Mouse (Mus musculus) embryo, embryonic 10.5 days (tissue): Measurements from ENCODE around the gene Brpf1.

Source experiments
- DNase-seq: peaks from one replicate; pipeline ENCODE4 v3.0.0-alpha.2; 2015; ENCODE audit warnings: low spot score

Gene Brpf1

DNA sequence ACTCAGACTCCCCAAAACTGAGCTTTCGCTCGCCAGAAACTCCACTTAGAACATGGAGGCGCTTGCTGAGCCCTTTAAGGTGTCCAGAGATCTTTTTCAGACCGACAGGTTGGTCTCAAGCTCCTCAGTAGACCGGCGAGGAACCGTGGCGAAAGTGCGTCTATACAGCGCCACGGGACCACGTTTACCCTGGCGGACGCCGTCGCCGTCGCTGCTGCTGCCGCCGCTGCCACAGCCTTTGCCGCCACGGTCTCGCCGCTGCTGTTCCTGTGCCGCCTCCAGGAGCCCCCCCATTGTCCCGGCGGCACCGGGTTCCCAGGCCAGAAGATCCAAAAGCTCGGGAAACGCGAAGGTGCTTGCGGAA, at the start of gene Brpf1:
Gene Brpf1 (plus strand): TSS at position 152 of the 364 bp plus-strand sequence.
- no peak for DNase-seq

GRCm38 (mm10) chr6:113261174-113261858, 45.6 kb upstream of the Brpf1 start:
- DNase-seq = no peak

- DNase-seq = no peak
Observed at GRCm38 (mm10) chr6:113263531-113263930, 43.4 kb upstream of the Brpf1 start.

DNA sequence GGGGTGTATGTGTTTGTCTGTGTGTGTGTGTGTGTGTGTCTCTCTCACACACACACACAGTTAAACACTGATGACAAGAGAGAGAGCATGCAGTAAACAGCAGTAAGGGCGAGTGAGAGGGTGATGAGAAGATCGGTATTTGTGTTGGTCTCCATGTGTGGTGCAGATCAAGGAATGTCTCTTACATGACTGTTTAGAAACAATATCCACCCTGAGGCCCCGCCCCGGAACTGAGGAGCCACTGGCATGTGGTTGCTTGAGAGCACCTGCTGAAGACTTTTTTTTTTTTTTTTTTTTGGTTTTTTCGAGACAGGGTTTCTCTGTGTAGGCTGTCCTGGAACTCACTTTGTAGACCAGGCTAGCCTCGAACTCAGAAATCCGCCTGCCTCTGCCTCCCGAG, 42.5 kb upstream of the Brpf1 start:
- no peak for DNase-seq

- DNase-seq = no peak
Observed at GRCm38 (mm10) chr6:113266996-113267655, 39.8 kb upstream of the Brpf1 start.

GRCm38 (mm10) chr6:113267988-113268387, 38.9 kb upstream of the Brpf1 start:
- no peak for DNase-seq

- no peak for DNase-seq
Observed at GRCm38 (mm10) chr6:113272365-113272764, 34.6 kb upstream of the Brpf1 start.

DNA sequence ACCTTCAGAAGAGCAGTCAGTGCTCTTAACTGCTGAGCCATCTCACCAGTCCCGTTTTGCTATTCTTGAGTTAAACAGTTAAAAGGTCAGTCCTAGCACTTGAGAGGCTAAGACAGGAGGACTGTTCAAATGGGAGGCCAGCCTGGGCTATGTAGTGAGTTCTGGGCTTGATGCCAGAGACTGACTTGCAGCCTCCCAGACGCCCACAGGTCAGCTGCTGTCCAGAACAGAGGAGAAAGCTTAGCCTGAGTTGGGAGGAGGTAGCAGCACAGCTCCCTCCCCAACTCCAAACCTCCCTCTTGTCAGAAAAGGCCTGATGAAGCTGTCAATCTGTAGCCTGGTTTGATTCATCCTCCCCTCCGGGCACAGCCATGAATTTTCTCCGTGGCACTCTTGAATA, 30.1 kb upstream of the Brpf1 start:
- DNase-seq = no peak

DNA sequence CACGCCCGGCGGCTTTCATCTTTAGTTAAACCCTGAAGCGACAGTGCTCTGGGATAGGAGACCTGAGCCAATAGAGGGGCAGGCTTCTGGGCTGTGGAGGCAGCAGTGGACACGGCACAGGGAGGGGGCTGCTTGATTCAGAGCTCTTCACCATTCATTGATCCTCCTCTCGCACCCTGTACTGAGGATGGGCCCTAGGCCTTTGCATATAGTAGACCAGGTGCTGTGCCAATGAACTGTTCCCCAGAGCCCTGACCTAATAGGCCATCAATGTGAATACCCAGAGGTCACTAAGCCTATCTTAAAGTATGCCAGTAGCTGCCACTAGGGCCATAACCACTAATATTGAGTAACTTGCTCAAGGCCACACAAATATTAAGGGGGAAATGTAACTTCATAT, 25.3 kb upstream of the Brpf1 start:
- no peak for DNase-seq

GRCm38 (mm10) chr6:113282101-113282802, 24.7 kb upstream of the Brpf1 start, which contains the start of gene Cpne9:
Gene Cpne9, plus strand, starts transcription at chr6:113282307.
- peak; percentile 83 for DNase-seq

DNA sequence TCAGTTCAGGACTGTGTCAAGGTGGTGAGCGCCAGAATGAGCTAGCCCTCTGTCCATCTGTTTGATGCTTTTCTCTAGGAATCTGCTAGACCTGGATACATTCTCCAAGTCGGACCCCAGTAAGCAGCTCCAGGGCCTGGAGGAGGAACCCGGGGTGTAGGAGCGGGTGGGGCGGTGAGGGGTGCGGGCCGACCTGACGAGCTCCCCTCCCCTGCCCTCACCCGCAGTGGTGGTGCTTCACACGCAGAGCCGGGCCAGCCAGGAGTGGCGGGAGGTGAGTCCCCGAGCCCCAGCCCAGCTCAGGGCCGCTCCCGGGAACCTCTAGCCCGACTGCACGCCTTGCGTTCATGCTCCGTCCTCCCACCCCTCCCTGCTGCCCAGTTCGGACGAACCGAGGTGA, 24.0 kb upstream of the Brpf1 start:
- DNase-seq = no peak

- no peak for DNase-seq
Observed at GRCm38 (mm10) chr6:113283500-113283899, 23.4 kb upstream of the Brpf1 start.

DNA sequence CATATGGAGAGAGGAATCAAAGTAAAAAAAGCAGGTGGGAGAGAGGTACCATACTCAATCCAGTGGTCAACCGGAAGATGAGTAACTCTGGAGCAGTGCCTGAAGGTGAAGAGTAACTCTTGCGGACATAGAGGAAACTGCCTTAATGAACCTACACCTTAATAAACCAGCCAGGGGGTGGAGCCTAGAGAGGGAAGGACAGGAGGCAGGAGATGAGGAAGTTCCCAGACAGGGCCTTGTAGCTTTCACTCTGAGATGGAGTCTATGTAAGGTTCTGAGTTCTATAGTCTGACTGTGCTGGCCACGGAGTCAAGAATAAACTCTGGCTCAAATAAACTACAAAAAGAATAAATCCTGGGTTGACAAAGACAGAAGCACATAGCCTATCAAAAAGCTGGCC, 22.0 kb upstream of the Brpf1 start:
- no peak for DNase-seq

DNA sequence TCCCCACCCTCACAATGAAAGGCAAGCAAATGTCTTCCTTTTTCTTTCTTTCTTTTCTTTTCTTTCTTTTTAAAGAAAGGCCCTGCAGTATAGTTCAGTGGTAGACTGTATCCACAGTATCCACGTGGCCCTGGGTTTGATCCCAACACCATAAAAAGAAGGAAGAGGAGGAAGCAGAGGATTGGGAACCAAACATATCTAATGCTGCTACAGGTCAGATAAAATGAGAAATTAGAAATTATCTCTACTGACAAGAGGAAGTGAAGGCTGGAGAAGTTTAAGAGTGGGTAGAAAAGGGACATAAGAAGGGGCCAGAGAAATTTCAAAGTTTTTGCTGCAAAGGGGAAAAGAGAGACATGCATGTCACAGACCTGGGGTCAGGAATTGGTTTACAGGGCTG, 20.6 kb upstream of the Brpf1 start:
- DNase-seq = no peak

DNA sequence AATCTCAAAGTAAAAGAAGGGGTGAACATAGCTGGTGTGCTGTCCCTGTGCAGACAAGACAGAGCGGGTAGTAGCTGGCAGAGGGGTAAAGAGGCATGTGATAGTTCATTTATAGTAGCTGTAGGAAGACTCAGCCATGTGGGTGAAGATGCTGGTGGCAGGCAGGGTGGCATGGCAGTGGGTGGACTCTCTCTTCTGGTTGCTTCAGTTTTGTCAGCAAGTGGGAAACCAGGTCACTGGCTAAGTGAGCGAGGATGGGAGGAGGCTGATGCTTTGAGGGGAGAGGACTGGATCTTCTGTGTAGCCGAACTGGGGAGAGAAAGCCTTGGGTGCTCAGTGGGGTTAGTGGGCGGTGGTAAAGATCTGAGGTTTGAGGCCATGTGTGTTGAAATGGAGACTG, 19.7 kb upstream of the Brpf1 start:
- no peak for DNase-seq

- DNase-seq = no peak
Observed at GRCm38 (mm10) chr6:113289346-113289745, 17.6 kb upstream of the Brpf1 start.

DNA sequence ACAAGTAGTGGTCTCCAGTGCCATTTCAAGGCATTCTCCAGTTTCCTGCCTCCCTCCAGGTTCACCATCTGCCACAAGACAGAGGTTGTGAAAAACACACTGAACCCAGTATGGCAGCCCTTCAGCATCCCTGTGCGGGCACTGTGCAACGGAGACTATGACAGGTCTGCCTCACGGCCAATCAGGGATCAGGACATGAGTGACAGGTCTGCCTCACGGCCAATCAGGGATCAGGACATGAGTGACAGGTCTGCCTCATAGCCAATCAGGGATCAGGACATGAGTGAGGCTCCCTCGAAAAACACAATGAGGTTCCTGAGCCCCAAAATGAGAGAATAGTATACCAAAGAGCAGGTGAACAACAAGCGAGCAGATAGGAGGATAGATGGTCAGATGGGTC, 16.6 kb upstream of the Brpf1 start:
- no peak for DNase-seq

DNA sequence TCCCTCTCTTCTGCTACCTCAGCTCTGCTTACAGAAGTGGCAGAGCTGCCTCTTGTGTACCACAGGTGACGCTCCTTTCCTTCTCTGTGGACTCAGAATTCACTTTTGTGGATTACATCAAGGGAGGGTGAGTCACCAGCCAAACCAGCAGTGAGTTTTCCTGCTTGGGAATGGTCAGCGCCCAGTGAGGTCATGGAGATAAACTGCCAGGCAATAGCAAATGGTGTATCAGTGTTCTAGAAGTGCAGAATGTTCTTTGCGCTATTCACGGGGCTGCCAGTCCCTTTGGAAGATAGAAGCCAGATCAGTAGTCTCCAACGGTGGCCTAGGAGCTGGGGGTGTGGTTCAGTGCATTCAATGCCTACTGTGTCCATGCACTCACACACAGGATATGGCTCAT, 14.0 kb upstream of the Brpf1 start:
- DNase-seq = no peak

GRCm38 (mm10) chr6:113296046-113296445, 10.9 kb upstream of the Brpf1 start:
- DNase-seq = no peak

DNA sequence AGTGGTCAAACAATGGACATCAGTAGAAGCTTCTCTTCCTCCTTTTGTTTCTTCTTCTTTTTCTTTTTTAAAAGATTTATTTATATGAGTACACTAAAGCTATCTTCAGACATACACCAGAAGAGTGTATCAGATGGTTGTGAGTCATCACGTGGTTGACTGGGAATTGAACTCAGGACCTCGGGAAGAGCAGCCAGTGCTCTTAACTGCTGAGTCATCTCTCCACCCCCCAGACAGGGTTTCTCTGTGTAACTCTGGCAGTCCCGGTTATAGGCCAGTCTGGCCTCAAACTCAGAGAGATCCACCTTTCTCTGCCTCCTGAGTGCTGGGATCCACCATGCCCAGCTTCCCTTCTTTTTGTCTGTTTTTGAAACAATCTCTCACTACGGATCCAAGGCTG, 10.3 kb upstream of the Brpf1 start:
- DNase-seq = no peak

- DNase-seq = no peak
Observed at GRCm38 (mm10) chr6:113301350-113301749, 5.6 kb upstream of the Brpf1 start.

- DNase-seq = peak; percentile 68
Observed at GRCm38 (mm10) chr6:113302258-113302657, 4.7 kb upstream of the Brpf1 start.

- DNase-seq = peak; percentile 99
Observed at GRCm38 (mm10) chr6:113306322-113306985, 483 bp upstream of the Brpf1 start.
